Mouse (Mus musculus) adrenal gland, adult (tissue): Measurements from ENCODE around the gene Sapcd2.

Experiments
- DNase-seq, 2 experiments: peaks; one replicate each; pipeline ENCODE4 v3.0.0; 2022 to 2023; ENCODE audit warnings: low spot score in 1 of 2; ENCODE audit not compliant: inconsistent age in 2 of 2

Gene Sapcd2

DNA sequence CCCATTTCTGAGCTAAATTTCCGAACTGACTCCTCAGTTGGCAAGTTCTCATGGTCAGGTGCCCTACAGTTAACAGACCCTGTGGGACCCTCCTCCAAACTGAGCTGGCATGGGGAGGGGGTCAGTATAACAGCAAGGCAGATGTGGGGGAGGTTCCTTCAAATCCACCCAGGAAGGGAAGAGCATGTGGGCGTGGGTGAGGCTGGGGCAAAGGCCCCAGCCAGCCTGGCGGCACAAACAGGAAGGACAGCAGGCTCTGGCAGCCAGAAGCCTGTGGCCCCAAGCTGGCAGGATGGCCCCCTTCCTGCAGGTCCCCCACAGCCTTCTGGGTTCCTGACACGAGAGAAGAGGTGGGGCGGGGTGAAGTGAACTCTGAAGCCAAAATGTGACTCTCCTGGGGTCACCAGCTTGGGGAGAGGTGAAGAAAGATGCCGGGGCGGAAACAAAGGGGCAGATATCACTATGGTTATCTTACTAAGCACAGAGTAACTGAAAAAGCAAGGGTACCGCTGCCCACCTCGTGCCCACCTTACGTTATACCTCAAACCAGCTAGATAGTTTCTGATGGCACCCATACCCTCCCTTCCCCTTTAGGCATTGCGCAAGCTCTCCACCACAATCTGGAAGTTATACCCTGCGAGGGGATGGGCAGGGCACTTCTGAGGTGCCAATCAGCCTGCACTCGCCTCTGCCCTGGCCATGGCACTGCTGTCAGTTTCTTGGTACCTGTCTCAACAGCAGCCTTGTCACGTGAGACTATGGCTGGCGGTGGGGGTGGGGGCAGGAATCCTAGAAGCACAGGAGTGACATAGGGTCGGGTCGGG is 50.7 kb downstream of the Sapcd2 start, which contains the start of gene Fut7:
Gene Fut7 (plus strand): TSS at position 681 of the 824 bp plus-strand sequence.
- DNase-seq = peak in 1 of 2 experiments; percentile 28

DNA sequence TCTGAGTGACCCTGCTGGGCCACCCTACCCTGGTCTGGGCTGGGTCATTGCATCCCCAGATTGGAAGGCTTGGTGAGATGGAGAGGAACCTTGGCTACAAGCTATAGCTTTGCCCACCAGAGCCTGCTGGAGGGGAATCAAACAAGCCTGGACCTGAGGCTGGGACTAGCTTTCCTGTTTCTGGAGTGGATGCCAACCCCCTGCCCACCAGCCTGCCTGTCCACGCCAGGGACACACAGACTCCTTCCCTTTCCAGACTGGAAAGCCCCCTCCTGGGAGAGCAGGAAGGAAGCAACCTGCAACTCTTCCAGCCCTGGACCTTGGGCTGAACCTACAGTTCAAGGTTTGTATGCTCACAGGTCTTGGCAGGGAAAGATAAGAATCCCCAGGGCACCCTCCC is 51.5 kb downstream of the Sapcd2 start:
- no peak for DNase-seq

DNA sequence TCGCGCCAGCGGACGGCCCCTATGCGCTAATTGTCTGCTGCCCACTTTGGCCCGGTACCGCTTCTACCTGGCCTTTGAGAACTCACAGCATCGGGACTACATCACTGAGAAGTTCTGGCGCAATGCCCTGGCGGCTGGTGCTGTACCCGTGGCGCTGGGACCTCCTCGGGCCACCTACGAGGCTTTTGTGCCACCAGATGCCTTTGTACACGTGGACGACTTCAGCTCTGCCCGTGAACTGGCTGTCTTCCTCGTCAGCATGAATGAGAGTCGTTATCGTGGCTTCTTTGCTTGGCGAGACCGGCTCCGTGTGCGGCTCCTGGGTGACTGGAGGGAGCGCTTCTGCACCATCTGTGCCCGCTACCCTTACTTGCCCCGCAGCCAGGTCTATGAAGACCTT is 53.4 kb downstream of the Sapcd2 start:
- no peak for DNase-seq

DNA sequence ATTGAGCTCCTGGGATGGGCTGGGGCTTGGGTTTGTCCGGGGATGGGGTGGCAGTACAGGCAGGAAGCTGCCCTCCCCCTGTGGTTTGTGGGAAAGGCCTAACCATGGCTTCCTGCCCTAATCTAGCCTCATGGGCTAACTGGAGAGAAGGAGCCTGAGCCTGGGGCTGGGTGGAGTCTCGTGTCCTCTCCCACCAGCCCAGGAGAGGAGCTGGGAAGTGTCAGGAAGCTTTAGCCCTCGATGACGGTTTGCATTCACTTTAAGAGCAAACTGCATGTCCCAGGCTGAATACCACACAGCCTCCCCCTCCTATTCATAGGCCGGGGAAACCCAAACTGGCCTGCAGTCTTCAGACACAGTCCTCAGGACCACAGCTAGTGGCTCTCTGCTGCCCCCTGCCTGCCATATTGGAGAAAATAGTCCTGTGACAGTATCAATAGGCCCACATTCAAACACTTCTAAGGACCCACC is 54.6 kb downstream of the Sapcd2 start:
- DNase-seq = peak; percentile 55 to 82

DNA sequence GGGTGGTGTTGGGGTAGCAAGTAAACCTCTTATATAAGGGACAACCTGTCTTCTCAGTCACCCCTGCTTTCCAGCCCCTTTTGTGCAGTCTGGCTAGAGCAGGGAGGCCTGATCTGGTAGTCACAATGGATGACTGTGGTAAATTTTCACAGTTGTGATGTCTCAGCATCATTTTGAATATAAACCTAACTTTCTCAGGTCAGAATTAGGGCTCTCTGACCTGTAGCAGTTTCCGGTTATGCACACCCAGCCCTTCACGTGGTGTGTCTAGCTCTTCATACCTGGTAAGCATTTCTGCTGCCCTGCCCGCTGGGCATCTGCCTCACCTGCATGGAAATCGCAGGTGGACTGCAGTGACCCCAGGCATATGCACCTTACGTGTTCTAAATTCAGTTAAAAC is 55.1 kb downstream of the Sapcd2 start:
- no peak for DNase-seq
